Mouse (Mus musculus) mouse trophoblast stem cell (cell line): Measurements from ENCODE around the gene Gm8279.
"Not testable (repeated sequence)": the region's sequence is repeated elsewhere in the genome, so short reads cannot be mapped to it uniquely, and the experiment has no call there.

ENCODE experiments used
- in situ Hi-C, 2 experiments: fragments of 300-500 bp; cut with MseI, MboI; formaldehyde crosslinking; loops; 2 replicates in 1 of 2; 3 replicates in 1 of 2; pipeline ENCODE4 v1.15.1; 2025

Gm8279 gene

DNA sequence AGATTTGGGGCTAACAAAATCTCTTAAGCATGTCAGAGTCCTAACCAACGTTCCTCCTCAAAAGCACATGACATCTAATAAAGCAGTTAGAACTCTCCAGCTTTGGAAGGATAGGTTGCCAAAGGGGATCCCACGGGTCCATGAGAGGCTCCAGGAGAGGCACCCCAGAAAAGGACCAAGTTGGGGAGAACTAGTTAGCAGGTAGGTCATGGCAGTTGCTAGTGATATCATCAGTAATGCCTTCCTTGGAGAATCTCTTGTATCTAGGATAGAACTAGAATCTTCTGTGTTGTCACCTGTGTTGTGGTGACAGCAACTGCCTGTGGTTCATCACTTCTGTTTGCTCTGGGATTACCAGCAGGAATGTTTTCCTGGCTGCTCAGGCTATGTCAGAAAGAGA, at the start of gene Gm8279:
TSS of gene Gm8279 (plus strand) at position 301 of the 400 bp plus-strand sequence.
- in situ Hi-C loops = not testable (repeated sequence)

DNA sequence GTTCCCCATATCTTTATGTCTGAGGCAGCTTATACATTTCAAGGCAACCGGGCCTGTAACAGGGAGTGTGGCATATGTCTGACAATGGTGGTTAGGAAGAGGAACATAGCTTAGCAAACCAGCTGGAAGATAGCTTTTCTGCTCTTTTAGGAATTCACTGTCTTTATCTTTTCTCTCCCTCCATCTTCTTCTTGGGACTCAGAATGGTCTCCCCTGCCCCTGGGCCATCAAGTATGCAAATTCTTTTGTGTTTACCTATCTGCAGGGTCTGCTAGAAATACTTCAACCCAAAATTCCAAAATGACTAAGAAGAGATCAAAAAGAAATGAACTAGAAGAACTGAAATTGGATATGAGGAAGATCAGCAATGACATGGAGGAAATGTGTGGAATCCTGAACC, 32.9 kb downstream of the Gm8279 start, which contains the start of gene Gm3317:
TSS of gene Gm3317 (plus strand) at position 301 of the 400 bp plus-strand sequence.
- in situ Hi-C loops = not testable (repeated sequence)

DNA sequence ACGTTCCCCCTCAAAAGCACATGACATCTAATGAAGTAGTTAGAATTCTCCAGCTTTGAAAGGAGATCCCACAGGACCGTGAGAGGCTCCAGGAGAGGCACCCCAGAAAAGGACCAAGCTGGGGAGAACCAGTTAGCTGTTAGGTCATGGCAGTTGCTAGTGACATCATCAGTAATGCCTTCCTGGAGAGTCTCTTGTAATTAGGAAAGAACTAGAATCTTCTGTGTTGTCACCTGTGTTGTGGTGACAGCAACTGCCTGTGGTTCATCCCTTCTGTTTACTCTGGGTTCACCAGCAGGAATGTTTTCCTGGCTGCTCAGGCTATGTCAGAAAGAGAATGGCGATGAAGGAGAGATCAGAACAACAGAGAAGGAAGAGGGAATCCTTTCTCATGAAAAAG, 54.2 kb downstream of the Gm8279 start, which contains the start of gene Gm8271:
TSS of gene Gm8271 (plus strand) at position 301 of the 400 bp plus-strand sequence.
- in situ Hi-C loops = not testable (repeated sequence)
